Mouse (Mus musculus) frontal cortex, adult (tissue): Measurements from ENCODE around the gene Cpe.

ENCODE experiments used
- ATAC-seq: cut with Nextera tagmentation; 2 replicates; pipeline ENCODE4 v1.9.2; 2017; ENCODE audit warnings: mild to moderate bottlenecking, moderate library complexity, mixed read lengths; ENCODE audit not compliant: low TSS enrichment

Cpe gene

DNA sequence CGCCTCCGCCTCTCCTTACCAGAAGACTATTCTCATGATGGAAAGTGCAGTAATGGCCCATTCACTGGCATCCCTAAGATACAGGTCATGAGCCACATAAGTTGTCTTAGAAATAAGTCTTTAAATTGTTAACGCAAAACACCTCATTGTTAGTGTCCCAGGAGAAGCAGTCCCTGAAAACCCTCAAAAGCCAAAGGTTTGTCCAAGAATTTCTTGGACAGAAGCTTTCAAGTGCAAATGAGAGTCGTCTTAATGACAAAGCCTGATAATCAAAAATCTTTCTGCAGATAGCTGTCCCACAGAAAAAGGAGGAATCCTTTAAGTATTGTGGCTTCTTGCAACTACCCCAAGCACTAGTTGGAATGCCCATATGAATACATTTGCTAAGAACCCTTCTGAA lies 60.7 kb downstream of the Cpe start:
- ATAC-seq = no peak

DNA sequence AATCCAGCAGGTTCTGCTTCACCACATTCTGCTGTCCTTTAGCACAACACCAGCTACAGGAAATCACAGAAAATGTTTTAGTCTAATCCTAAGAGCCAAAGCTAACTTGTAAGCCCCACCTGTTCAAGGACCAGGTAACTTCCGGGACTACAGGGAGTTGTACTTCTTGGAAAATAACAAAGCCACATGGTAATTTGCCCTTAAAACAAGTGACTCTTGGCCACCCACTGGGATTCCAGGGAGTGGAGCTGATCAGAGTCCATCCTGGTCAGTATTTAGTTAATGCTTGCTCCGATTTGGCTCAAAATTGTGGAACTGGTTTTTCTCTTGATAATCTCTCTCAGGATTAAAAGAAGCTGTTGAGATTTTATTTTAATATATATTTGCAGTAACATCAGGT lies 61.1 kb downstream of the Cpe start:
- ATAC-seq = no peak

DNA sequence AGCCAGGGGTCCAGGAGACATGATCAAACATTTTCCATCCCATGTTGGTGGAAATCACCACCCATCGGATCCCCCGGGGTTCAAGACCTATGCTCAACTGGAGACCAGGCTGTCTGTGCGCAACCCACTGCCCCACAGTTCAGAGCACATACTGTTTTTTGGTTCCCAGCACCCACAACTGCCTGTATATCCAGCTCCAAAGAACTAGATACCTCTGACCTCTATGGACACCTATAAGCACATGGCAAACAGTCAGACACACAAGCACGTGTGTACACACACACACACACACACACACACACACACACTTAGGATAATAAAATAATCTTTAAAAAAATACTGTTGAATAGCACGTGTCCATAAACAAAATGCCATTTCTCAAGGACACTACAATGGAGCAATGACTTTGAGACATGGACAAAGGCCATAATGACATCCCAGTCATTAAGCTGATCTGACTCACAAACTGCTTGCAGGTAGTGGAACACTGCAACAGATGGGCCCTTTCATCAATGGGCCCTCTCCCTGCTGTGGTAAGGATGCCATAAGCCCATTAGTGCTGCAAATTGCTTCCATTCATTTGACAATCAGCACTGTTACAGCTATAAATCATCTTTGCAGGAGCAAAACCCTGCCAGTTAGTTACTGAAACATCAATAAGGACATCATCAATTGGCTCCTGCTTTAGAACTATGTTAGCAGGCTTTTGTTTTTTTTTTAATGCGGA lies 63.7 kb downstream of the Cpe start:
- ATAC-seq = no peak

DNA sequence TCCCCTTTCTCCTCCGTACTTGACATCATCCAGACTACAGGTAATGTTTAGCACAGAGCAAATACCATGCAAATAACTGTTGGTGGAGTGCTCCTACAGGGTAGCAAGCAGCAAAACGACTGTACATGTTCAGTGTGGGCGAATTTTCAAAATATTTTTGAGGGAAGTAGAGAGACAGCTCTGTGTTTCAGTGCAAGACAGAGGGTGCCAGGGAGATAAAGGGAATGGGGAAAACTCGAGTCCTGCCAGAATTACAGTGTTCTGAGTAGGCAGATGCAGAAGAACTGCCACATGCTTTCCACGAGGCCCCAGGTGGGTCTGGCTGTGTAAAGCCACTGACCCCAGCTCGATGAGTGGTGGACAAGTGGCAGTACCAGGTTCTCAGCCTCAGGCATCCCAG lies 64.8 kb downstream of the Cpe start:
- ATAC-seq = peak; percentile 85

DNA sequence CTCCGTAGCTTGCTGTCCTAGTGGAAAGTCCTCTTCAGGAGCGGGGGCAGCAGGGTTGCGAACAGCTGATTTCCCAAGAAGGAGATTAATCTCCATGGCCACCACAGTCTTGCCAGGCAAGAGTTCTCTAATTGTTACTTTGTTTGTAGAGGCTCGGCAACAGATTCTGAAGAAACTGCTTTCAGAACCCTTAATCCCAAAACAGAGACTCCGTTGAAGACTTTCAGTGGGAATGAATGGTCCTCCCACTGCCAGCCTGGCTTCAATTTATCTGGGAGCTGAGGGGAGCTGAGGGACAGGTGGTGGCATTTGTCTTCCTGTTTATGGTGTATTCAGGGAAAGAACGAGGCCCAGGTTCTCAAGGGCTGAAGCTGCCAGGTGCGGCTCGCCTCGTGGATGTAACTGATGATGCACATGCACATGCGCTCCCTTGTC lies 68.2 kb downstream of the Cpe start:
- ATAC-seq = peak; percentile 52

DNA sequence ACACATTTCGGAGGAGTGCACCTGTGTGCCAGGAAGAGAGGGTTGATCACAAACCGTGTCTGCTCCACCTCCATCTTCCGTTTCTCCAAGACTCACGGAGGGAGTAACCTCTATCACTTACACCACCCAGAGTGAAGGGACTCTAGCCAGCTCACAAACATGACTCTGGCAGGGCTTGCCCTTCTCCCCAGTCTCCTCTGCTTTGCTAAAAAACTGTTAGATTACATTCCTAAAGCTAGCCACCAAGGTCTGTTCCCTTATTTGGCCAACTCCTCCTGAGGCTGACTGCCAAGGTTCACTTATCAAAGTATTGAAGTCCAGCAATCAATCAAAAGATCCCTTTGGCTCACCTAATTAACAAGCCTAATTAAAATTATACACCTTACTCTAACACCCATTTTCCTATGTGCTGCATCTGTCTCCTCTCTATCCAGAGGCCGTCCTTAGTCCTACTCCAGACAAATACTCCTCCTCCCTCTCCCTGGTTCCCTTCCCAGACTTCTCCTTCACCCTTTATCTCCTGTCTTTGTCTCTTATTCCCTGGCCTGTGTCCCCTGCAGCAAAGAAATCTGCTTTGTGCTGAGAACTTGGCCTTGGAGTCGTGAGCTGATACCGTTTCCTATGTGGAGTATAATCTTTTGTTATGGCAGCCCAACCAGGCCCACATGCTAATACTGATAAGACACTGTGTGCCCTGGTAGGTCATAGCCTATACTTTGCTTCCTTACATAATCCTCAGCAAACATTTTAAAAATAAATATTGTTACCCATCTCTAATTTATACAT lies 72.3 kb downstream of the Cpe start:
- ATAC-seq = no peak

DNA sequence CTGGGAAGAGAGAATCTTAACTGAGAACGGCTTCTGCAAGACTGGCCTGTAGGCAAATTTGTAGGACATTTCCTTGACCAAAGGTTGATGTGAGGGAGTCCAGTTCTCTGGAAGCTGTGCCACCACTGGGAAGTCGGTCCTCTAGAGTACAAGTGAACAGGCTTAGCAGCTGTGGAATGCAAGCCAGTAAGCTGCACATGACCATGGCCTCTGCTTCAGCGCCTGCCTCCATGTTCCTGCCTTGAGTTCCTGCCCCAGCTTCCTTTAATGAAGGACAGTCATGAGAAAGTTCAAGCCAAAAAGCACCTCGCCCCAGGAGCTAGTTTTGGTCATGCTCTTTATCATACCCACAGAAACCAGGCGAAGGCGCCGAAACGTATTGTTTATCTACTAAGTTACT lies 73.2 kb downstream of the Cpe start:
- no peak for ATAC-seq

DNA sequence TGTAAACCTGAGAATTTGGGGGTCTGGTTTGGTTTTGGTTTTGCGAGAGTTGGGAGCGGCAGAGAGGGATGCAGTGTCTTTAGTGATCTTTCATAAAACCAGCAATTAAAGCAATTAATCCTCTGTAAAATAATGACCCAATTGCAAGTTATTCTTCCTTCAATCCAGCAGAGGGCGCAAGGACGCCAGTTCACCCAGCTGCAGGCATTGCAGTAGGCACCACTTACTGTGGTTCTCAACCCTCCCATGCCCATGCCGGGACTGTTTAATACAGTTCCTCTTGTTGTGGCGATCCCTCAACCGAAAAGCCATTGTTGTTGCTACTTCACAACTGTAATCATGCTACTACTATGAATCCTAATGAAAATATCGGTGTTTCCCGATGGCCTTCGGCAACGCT lies 74.2 kb downstream of the Cpe start:
- peak; percentile 70 for ATAC-seq

DNA sequence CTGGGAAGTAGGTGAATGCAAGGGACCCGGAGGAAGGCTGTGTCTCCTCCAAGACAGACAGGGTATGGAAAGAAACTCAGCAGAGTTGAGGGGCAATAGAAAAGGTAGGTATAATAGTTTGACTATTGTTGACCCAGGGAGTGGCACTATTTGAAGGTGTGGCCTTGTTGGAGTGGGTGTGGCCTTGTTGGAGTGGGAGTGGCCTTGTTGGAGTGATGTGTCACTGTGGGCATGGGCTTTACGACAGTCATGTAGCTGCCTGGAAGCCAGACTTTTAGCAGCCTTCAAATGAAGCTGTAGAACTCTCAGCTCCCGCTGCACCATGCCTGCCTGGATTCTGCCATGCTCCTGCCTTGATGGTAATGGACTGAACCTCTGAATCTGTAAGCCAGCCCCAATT lies 76.3 kb downstream of the Cpe start:
- no peak for ATAC-seq

DNA sequence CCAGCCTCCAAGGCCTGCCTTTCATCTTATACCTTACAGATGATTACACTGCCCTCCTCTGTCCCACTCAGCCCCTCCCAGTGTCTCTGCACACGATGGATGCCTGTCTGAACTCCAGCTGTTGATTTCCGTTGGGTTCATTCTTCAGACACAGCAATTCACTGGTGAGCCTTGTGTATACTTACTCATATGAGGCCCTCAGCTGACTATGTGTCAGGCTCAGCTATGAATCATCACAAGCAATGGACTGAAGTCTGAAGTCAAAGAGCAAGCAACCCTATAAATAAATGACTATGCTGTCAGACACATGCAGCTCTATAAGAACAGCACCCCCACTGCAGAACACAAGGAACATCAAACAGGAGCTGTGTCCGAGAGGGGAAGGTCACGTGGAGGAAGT lies 77.4 kb downstream of the Cpe start:
- ATAC-seq = no peak

DNA sequence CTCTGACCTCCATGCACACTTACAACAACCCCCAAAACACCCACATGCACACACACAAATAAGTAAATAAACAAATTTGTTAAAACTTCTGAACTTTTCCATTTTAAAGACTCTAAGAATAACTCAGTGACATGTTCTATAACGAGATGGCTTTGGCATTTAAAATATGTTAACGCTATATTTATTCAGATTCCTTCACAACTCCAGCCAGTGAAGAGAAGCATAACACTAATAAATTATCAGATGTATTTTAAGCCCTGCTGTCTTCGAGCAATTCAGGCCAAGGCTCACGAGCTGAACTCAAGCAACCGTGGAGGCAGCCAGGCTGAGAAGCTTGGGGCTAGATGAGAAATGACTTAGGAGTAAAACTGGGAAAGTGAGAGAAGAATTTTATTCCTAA lies 79.2 kb downstream of the Cpe start:
- no peak for ATAC-seq

DNA sequence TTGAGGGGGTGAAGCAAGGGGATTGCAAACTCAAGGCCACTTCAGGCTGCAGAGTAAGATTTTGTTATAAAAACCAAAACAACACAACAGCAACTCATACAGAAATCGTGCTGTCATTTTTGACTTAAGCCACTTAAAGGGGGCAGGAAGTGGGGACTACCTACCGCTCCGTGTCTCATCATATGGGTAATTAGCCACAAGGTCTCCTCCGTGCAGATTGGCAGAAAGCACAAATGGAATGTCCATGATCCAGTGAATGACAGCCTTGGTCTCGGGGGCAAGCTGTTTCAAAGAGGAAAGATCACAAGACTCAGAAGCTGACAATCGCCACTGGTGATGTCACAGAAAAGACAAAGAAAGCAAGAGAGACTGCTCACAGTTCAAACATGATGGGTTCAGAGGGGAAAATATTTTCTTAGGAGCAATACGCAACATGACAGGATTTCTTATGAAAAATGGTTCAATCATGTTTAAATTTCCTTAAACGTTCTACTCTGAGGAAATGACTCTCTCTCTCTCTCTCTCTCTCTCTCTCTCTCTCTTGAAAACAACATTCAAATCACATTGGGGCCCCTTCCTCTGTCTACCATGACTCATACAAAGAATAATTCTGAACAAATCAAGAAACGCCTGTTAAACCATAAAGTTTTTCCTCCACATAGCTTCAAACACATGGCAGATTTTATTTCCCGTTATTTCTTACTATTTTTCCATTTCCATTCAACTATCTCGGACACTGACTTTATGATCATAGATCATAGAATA lies 81.5 kb downstream of the Cpe start:
- ATAC-seq = no peak

DNA sequence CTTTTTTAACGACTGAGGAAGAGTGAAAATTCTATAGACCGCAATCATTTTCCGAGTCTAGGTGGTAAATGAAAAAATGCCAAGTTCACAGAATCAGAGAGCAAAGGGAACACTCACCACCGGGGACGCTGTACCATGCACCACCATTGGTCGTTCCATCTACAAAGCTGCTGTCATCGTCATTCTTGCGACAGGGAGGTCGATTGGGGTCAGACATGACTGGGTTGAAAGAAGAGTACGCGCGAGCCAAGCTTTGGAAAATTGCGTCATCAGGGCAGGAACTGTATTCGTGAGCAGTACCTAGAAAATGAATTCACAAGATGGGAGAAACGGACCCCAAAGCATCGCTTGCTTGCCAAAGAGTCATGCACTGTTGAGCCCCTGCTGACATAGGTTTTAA lies 83.9 kb downstream of the Cpe start:
- ATAC-seq = no peak

DNA sequence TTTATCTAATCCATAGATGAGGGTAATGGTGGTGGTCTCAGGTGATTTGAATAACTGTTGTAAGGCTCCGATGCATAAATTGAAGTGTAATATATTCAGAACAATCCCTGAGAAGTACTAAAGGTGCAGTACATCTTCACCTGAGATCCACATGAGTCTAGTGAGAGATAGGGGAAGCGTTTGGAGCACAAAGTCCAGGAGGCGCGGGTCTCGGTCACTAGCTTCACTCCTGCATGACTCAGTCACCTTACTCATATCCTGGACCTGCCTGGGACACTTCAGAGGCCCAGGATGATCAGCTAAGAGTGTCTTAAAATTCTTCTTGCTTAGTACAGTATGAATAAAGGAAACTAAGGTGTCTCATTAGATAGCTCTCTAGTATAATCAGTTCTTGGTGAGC lies 86.8 kb downstream of the Cpe start:
- no peak for ATAC-seq

DNA sequence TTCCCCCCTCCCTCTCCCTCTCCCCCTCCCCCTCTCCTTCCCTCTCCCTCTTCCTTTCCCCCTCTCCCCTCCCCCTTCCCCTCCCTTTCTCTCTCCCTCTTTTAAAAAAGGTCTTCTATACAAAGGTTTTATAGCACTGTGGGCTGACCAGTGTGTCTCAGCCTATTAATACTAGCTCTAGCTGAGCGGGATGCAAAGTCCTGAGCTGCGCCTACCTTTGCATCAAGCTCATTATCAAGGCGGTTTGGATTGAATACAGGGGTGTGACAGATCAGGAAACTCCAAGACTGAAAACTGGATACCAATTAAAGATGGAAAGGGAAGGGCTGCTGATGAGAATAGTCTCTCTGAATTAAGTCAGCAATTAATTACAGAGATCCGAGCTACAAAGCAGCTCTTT lies 94.6 kb downstream of the Cpe start:
- no peak for ATAC-seq

DNA sequence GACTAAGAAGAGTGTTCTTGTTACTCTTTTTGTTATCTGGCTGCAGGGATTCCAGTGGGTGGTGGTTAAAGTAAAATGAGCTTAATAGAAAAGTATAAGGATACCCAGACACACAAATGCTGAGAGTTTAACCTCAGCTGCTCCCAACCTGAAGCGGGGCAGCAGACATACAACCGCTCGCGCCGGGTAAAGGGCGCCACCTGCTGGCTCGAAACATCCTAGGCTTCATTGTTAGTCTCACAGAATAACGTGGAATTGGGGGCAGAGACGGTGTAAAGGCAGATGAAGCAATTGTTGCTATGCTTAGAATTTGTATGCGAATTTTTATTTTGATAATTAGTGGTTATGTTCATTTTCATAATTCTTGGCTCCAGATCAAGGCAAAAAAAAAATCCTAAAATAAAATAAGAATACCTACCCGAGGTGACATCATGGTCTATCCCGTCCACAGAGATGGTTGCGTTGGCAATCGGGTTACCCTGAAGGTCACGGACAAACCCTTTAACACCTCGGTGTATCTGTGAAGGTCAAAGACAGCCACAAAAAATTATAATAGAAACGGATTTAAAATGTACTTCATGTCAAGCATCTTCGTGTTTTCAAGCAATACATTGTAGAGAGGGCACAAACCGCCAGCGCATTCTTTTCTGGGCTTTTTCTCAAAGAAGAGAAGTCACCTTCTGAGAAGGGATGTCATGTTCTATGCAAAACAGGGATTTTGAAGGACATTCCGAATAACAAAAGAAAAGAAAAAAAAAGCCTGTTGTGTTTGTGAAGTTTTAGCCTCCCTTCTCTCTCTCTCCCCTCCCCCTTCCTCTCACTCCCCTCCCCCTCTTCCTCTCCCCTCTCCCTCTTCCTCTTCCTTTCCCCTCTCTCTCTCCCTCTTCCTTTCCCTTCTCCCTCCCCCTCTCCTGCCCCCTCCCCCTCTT lies 95.5 kb downstream of the Cpe start:
- ATAC-seq = peak; percentile 84

DNA sequence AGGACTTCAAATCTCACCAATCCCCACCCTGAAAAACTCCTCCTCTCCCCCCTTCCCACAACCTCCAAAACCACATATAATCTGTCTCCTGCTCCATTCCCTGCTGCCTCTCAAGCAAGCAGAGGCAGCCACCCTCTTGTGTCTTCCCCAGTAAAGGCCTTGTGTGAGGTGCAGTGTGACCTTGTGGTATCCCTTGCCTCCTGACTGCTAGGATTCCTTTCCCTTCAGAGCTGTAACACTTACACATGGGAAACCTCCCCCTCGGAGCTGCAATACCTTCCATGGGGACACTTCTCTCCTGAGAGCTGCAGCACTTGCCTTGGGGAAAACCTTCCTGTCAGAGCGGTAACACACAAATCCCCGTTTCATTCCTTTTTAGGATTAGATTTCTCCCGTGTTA lies 96.5 kb downstream of the Cpe start:
- no peak for ATAC-seq

DNA sequence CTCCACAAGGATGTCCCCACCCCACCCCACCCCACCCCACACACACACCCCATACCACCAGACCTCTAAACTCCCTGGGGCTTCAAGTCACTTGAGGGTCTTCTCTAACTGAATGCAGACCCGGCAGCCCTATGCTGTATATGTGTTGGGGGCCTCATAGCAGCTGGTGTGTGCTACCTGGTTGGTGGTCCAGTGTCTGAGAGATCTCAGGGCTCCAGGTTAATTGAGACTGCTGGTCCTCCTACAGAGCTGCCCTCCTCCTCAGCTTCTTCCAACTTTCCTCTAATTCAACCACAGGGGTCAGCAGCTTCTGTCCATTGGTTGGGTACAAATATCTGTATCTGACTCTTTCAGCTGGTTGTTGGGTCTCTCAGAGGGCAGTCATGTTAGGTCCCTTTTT lies 102.4 kb downstream of the Cpe start:
- no peak for ATAC-seq

DNA sequence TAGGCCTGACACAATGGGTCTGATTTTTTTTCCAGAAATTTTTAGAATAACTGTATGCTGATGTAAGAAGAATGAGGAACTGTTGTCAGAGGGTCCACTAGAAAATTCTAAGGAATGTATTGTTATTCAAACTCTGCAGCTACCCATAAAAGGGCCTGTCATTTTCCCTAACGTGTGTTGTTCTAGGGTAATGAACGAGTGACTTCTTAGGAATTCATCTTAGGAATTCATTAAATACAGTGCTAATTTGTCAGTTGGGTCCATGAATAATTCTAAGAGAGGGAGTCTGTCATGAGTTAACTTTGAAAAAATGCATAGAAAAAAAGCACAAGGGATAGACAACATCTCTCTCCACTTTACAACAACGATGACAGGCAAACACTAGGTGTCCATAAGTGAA lies 110.0 kb downstream of the Cpe start:
- no peak for ATAC-seq

DNA sequence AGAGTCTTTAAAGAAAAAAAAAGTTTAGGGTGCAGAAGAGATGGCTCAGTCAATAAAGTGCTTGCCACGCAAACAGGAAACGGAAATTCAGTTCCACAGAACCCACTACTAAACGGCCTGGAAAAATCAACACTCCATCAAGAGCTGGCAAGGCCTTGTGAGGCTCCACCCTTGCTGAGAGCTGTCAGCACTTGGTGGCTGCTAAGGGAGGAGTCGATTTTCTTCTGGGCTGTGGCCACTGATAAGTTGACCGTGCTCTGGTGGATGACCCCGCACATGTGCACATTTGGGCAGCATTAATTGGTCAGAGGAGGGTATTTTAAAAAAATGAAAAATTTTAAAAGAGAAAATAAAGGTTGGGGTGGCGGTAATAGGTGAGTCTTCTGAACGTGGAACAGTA lies 114.6 kb downstream of the Cpe start:
- no peak for ATAC-seq

DNA sequence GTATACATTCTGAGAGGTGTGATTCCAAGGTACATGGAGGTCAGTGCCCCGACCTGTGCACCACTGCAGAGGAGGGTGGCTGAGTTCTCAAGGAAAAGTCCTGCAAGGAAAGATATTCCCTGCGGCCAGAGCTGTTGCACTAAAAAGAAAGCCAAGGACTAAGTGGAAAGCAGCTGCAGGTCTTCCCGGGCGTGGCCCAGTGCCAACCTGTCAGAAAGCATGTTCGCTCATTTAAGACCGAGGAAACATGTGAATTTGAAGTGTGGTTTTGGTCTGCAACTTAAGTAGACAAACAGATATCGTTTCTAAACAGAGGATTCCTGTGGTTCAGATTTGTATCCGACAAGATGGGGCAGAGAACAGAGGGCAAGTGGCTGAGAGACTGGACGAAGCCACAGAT lies 117.9 kb downstream of the Cpe start:
- ATAC-seq = no peak
